Mouse (Mus musculus) left cerebral cortex, postnatal 10 days (tissue): ENCODE measurements at regions not wholly inside any gene's neighbourhood (a gene's known extent, or its start where the extent isn't known, plus 50 kb on each side); places are given as distances from the start of the nearest gene placed in this dataset.

Experiments
- DNase-seq, 2 experiments: peaks; one replicate each; pipeline ENCODE4 v3.0.0; 2021 to 2022; ENCODE audit warnings: low spot score in 2 of 2, mixed read lengths in 1 of 2; ENCODE audit errors: extremely low spot score in 1 of 2
- intact Hi-C: fragments of 180-260 bp; cut with DNase I; formaldehyde crosslinking; loops from one replicate; pipeline ENCODE4 v1.15.1; 2025

DNA sequence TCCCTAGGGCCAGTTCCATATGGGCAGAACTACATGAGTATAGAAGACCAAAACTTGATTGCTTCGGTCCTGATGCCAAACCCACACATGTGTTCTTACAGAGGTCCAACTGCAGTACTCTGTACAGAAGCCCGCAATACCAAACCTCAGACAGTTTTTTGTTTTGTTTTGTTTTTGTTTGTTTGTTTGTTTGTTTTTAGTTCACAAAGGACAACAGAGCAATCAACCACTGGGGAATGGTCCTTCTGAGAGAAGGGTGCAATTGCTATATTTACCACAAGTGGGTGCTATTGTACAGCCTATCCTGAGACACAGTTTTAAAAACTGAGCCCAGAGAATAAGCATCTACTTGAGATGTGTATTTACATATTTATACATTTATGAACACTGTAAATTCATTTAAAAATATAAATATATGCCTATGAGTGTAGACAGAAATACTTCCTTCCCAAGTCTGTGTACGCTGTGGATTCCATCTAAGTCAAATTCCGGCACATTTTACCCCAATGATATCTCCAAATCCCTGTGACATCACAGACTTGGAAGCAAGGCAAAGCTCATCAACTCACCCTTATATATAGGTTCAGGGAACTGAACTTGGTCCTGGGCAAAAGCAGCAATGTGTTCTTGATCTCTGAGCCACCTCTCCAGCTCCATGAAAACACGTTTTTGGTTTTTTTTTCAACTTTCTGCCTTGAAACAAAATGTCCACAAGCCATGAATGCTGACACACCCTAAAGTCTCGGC is 101.3 kb upstream of the A26c2 start:
- DNase-seq: peak in 1 of 2 experiments; percentile 24
- intact Hi-C loops: loop anchor here (1.0 to 5.0 kb wide), 2 partner anchors 288 to 394 kb away; partner anchors contain the start of gene Chrna7

DNA sequence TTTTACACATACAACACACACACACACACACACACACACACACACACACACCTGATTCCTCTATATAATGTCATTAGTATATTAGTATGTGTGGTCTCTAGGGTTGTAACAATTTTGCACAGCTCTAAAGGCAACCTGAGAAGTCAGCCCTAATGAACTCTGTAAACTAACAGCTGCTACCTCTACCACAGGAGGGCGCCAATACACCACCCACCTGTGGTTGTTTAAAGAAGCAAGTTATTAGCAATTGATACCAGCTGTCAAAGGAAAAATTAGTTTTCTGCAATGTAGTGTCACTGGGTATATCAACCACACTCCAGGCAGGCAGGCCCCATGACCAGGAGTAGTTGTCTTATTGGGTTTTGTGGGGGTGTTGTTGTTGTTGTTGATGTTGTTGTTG is 98.8 kb upstream of the A26c2 start:
- intact Hi-C loops: loop anchor here (5.0 kb wide), 1 partner anchor 290 kb away; the partner anchor contains the start of gene Chrna7

DNA sequence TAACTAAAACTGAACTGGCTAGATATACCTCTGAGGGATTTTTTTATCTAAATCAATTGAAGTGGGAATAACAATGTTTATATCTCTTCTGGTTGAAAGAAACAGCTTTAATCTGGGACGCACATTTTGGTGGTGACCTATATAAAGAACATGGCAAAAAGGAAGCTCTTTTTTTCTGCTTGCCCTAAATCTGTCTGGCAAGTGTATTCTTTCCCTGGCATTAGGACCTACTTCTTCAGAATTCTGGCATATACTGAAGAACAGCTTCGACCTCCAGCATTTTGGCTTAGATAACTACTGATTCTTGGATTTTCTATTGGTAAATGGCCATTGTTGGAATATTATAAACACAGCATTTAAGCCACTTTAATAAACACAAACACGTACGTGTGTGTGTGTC is 70.9 kb upstream of the A26c2 start:
- intact Hi-C loops: no loop called here
- DNase-seq: no peak

More for the DNA sequence above, 98.8 kb upstream of the A26c2 start:
- peak; percentile 4 to 19 for DNase-seq

DNA sequence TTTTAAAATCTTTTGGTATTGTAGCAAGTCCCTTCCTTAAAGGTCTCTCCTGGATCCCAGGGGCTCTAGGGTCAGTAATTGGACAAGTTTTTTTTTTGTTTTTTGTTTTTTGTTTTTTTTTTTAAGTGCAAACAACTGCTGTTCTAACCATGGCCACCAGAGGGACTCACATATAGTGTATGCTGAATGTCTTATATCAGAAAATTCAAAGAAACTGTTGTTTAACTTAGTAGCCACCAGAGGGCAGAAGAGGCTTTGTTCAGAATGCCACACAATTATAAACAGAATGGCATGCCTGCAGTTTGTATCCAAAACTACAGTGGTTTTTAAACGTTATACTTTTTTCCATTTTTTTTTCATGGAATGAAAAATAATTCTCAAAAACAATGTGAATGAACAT is 53.6 kb upstream of the A26c2 start:
- intact Hi-C loops: loop anchor here (2.0 to 5.0 kb wide), 2 partner anchors 330 to 442 kb away; no protein-coding TSS in a partner anchor
- peak in 1 of 2 experiments; percentile 46 for DNase-seq
